Mouse (Mus musculus): ENCODE measurements at regions not wholly inside any gene's neighbourhood (a gene's known extent, or its start where the extent isn't known, plus 50 kb on each side); places are given as distances from the start of the nearest gene placed in this dataset.
A peak's percentile ranks its signal among the peaks of the same experiment; 100 is the strongest.

- DNase-seq (ENCODE audit: low spot score), result peak; percentile 2
- H3K27ac ChIP-seq (replicated peaks; ENCODE audit: low read depth, low read length), result no peak overlapping the region
Measured at GRCm38 (mm10) chr5:80484676-80485075, 535.3 kb upstream of the Adgrl3 start.

GRCm38 (mm10) chr5:80488332-80488731 lies 531.6 kb upstream of the Adgrl3 start:
- Histone ChIP-seq H3K4me2 (ENCODE audit: low read depth, low read length) (no peak overlapping the region), H3K9ac (ENCODE audit: low read depth, low read length) (no peak overlapping the region), H3K4me1 (ENCODE audit: control insufficient read depth, insufficient read depth, low read length) (no peaks in the 10 kb centered on the region), H3K4me3 (ENCODE audit: low read depth, low read length) (no peak overlapping the region), H3K9me3 (ENCODE audit: control insufficient read depth, low read length) (no peaks in the 10 kb centered on the region), H3K27ac (replicated peaks; ENCODE audit: low read depth, low read length) (no peak overlapping the region), H3K36me3 (ENCODE audit: control insufficient read depth, insufficient read depth, low read length) (no peaks in the 10 kb centered on the region), H3K27me3 (replicated peaks; ENCODE audit: control insufficient read depth, insufficient read depth, low read length) (no peaks in the 10 kb centered on the region)
- WGBS, result 68% methylated on average over 1 of the region's 1 CpGs
- ATAC-seq (ENCODE audit: low read depth) (no peak), DNase-seq (ENCODE audit: low spot score) (no peak)

More at GRCm38 (mm10) chr5:80484676-80485075, 535.3 kb upstream of the Adgrl3 start:
- WGBS, result 66% methylated on average over 3 of the region's 3 CpGs
- no peaks in the 10 kb centered on the region for H3K4me1 ChIP-seq (ENCODE audit: control insufficient read depth, insufficient read depth, low read length)
- H3K9me3 ChIP-seq (ENCODE audit: control insufficient read depth, low read length), result no peaks in the 10 kb centered on the region
- no peak for ATAC-seq (ENCODE audit: low read depth)
- H3K27me3 ChIP-seq (replicated peaks; ENCODE audit: control insufficient read depth, insufficient read depth, low read length), result no peaks in the 10 kb centered on the region
- no peaks in the 10 kb centered on the region for H3K36me3 ChIP-seq (ENCODE audit: control insufficient read depth, insufficient read depth, low read length)
- no peak overlapping the region for H3K4me2 ChIP-seq (ENCODE audit: low read depth, low read length)
- no peak overlapping the region for H3K4me3 ChIP-seq (ENCODE audit: low read depth, low read length)
- no peak overlapping the region for H3K9ac ChIP-seq (ENCODE audit: low read depth, low read length)

- ATAC-seq (ENCODE audit: low read depth), result no peak
- Histone ChIP-seq H3K9me3 (ENCODE audit: control insufficient read depth, low read length) (no peaks in the 10 kb centered on the region), H3K4me1 (ENCODE audit: control insufficient read depth, insufficient read depth, low read length) (no peaks in the 10 kb centered on the region), H3K36me3 (ENCODE audit: control insufficient read depth, insufficient read depth, low read length) (no peaks in the 10 kb centered on the region), H3K9ac (ENCODE audit: low read depth, low read length) (no peak overlapping the region), H3K27me3 (replicated peaks; ENCODE audit: control insufficient read depth, insufficient read depth, low read length) (no peaks in the 10 kb centered on the region), H3K27ac (replicated peaks; ENCODE audit: low read depth, low read length) (no peak overlapping the region), H3K4me3 (ENCODE audit: low read depth, low read length) (no peak overlapping the region), H3K4me2 (ENCODE audit: low read depth, low read length) (no peak overlapping the region)
- 36% methylated on average over 2 of the region's 2 CpGs for WGBS
- DNase-seq (ENCODE audit: low spot score), result peak; percentile 73
Measured at GRCm38 (mm10) chr5:80508672-80509071, 511.3 kb upstream of the Adgrl3 start.

GRCm38 (mm10) chr5:80539997-80540396 lies 479.9 kb upstream of the Adgrl3 start:
- H3K4me2 ChIP-seq (ENCODE audit: low read depth, low read length), result no peak overlapping the region
- DNase-seq (ENCODE audit: low spot score) (no peak), ATAC-seq (ENCODE audit: low read depth) (no peak)
- no peak overlapping the region for H3K9ac ChIP-seq (ENCODE audit: low read depth, low read length)
- no peaks in the 10 kb centered on the region for H3K9me3 ChIP-seq (ENCODE audit: control insufficient read depth, low read length)
- no peak overlapping the region for H3K27ac ChIP-seq (replicated peaks; ENCODE audit: low read depth, low read length)
- no peaks in the 10 kb centered on the region for H3K27me3 ChIP-seq (replicated peaks; ENCODE audit: control insufficient read depth, insufficient read depth, low read length)
- H3K4me3 ChIP-seq (ENCODE audit: low read depth, low read length), result no peak overlapping the region
- 76% methylated on average over 1 of the region's 1 CpGs for WGBS
- no peaks in the 10 kb centered on the region for H3K4me1 ChIP-seq (ENCODE audit: control insufficient read depth, insufficient read depth, low read length)
- H3K36me3 ChIP-seq (ENCODE audit: control insufficient read depth, insufficient read depth, low read length), result no peaks in the 10 kb centered on the region

GRCm38 (mm10) chr5:80551673-80552072 lies 468.3 kb upstream of the Adgrl3 start:
- Histone ChIP-seq H3K27me3 (replicated peaks; ENCODE audit: control insufficient read depth, insufficient read depth, low read length) (no peaks in the 10 kb centered on the region), H3K27ac (replicated peaks; ENCODE audit: low read depth, low read length) (no peak overlapping the region), H3K4me3 (ENCODE audit: low read depth, low read length) (no peak overlapping the region), H3K9ac (ENCODE audit: low read depth, low read length) (no peak overlapping the region), H3K4me1 (ENCODE audit: control insufficient read depth, insufficient read depth, low read length) (no peaks in the 10 kb centered on the region), H3K9me3 (ENCODE audit: control insufficient read depth, low read length) (no peaks in the 10 kb centered on the region), H3K4me2 (ENCODE audit: low read depth, low read length) (no peak overlapping the region), H3K36me3 (ENCODE audit: control insufficient read depth, insufficient read depth, low read length) (no peaks in the 10 kb centered on the region)
- DNase-seq (ENCODE audit: low spot score), result no peak
- ATAC-seq (ENCODE audit: low read depth), result no peak
- 86% methylated on average over 7 of the region's 7 CpGs for WGBS

- ATAC-seq (ENCODE audit: low read depth) (no peak), DNase-seq (ENCODE audit: low spot score) (no peak)
- Histone ChIP-seq H3K9ac (ENCODE audit: low read depth, low read length) (no peak overlapping the region), H3K27me3 (replicated peaks; ENCODE audit: control insufficient read depth, insufficient read depth, low read length) (no peaks in the 10 kb centered on the region), H3K4me2 (ENCODE audit: low read depth, low read length) (no peak overlapping the region), H3K9me3 (ENCODE audit: control insufficient read depth, low read length) (no peaks in the 10 kb centered on the region), H3K36me3 (ENCODE audit: control insufficient read depth, insufficient read depth, low read length) (no peaks in the 10 kb centered on the region), H3K4me3 (ENCODE audit: low read depth, low read length) (no peak overlapping the region), H3K4me1 (ENCODE audit: control insufficient read depth, insufficient read depth, low read length) (no peaks in the 10 kb centered on the region), H3K27ac (replicated peaks; ENCODE audit: low read depth, low read length) (no peak overlapping the region)
- 72% methylated on average over 1 of the region's 1 CpGs for WGBS
Measured at GRCm38 (mm10) chr5:80578741-80579140, 441.2 kb upstream of the Adgrl3 start.

- no peaks in the 10 kb centered on the region for H3K4me1 ChIP-seq (ENCODE audit: control insufficient read depth, insufficient read depth, low read length)
- DNase-seq (ENCODE audit: low spot score) (no peak), ATAC-seq (ENCODE audit: low read depth) (no peak)
- no peaks in the 10 kb centered on the region for H3K27me3 ChIP-seq (replicated peaks; ENCODE audit: control insufficient read depth, insufficient read depth, low read length)
- WGBS, result 95% methylated on average over 3 of the region's 3 CpGs
- H3K4me3 ChIP-seq (ENCODE audit: low read depth, low read length), result no peak overlapping the region
- no peak overlapping the region for H3K27ac ChIP-seq (replicated peaks; ENCODE audit: low read depth, low read length)
- H3K9me3 ChIP-seq (ENCODE audit: control insufficient read depth, low read length), result no peaks in the 10 kb centered on the region
- H3K36me3 ChIP-seq (ENCODE audit: control insufficient read depth, insufficient read depth, low read length), result no peaks in the 10 kb centered on the region
- no peak overlapping the region for H3K9ac ChIP-seq (ENCODE audit: low read depth, low read length)
- no peak overlapping the region for H3K4me2 ChIP-seq (ENCODE audit: low read depth, low read length)
Measured at GRCm38 (mm10) chr5:80611571-80611970, 408.4 kb upstream of the Adgrl3 start.

- WGBS, result 59% methylated on average over 3 of the region's 3 CpGs
- DNase-seq (ENCODE audit: low spot score) (peak; percentile 19), ATAC-seq (ENCODE audit: low read depth) (no peak)
- Histone ChIP-seq H3K4me1 (ENCODE audit: control insufficient read depth, insufficient read depth, low read length) (no peaks in the 10 kb centered on the region), H3K4me2 (ENCODE audit: low read depth, low read length) (no peak overlapping the region), H3K36me3 (ENCODE audit: control insufficient read depth, insufficient read depth, low read length) (no peaks in the 10 kb centered on the region), H3K9ac (ENCODE audit: low read depth, low read length) (no peak overlapping the region), H3K9me3 (ENCODE audit: control insufficient read depth, low read length) (no peaks in the 10 kb centered on the region), H3K27me3 (replicated peaks; ENCODE audit: control insufficient read depth, insufficient read depth, low read length) (no peaks in the 10 kb centered on the region), H3K4me3 (ENCODE audit: low read depth, low read length) (no peak overlapping the region), H3K27ac (replicated peaks; ENCODE audit: low read depth, low read length) (no peak overlapping the region)
Measured at GRCm38 (mm10) chr5:80627225-80627624, 392.7 kb upstream of the Adgrl3 start.

GRCm38 (mm10) chr5:80659043-80659442 lies 360.9 kb upstream of the Adgrl3 start:
- H3K36me3 ChIP-seq (ENCODE audit: control insufficient read depth, insufficient read depth, low read length), result no peaks in the 10 kb centered on the region
- no peak overlapping the region for H3K4me3 ChIP-seq (ENCODE audit: low read depth, low read length)
- H3K27ac ChIP-seq (replicated peaks; ENCODE audit: low read depth, low read length), result no peak overlapping the region
- no peaks in the 10 kb centered on the region for H3K27me3 ChIP-seq (replicated peaks; ENCODE audit: control insufficient read depth, insufficient read depth, low read length)
- H3K9me3 ChIP-seq (ENCODE audit: control insufficient read depth, low read length), result no peaks in the 10 kb centered on the region
- no peaks in the 10 kb centered on the region; the same call in 1 of the 2 replicates for H3K4me1 ChIP-seq (ENCODE audit: control insufficient read depth, insufficient read depth, low read length)
- H3K9ac ChIP-seq (ENCODE audit: low read depth, low read length), result no peak overlapping the region
- ATAC-seq (ENCODE audit: low read depth), result peak; percentile 33; the same call in 1 of the 2 replicates
- WGBS, result 42% methylated on average over 5 of the region's 5 CpGs
- H3K4me2 ChIP-seq (ENCODE audit: low read depth, low read length), result no peak overlapping the region
- peak; percentile 61 for DNase-seq (ENCODE audit: low spot score)

Measured in embryonic facial prominence, embryonic 14.5 days (tissue).